Mouse (Mus musculus) urinary bladder, postnatal 36 days (tissue): ENCODE measurements around the gene Tekt3.

Source experiments
- DNase-seq, 2 experiments: peaks; one replicate each; pipeline ENCODE4 v3.0.0; 2022; ENCODE audit warnings: low spot score in 2 of 2, mixed read lengths in 1 of 2

Gene Tekt3

GRCm38 (mm10) chr11:63124316-63124715 is 62.9 kb downstream of the Tekt3 start:
- no peak for DNase-seq

GRCm38 (mm10) chr11:63125832-63126456 is 64.5 kb downstream of the Tekt3 start:
- DNase-seq, result peak in 1 of 2 experiments; percentile 42

GRCm38 (mm10) chr11:63126976-63127375 is 65.5 kb downstream of the Tekt3 start:
- no peak for DNase-seq

- no peak for DNase-seq
Observed at GRCm38 (mm10) chr11:63127513-63127912, 66.1 kb downstream of the Tekt3 start.

GRCm38 (mm10) chr11:63128784-63129183 is 67.3 kb downstream of the Tekt3 start, which contains the start of gene Pmp22:
Gene Pmp22 (plus strand): TSS chr11:63128982.
- peak in 1 of 2 experiments; percentile 54 for DNase-seq

GRCm38 (mm10) chr11:63129375-63129774 is 67.9 kb downstream of the Tekt3 start:
- DNase-seq, result peak in 1 of 2 experiments; percentile 38

GRCm38 (mm10) chr11:63129840-63130239 is 68.4 kb downstream of the Tekt3 start:
- no peak for DNase-seq

- peak; percentile 69 to 86 for DNase-seq
Observed at GRCm38 (mm10) chr11:63130497-63130896, 69.0 kb downstream of the Tekt3 start.

- peak; percentile 53 to 72 for DNase-seq
Observed at GRCm38 (mm10) chr11:63131001-63131692, 69.7 kb downstream of the Tekt3 start.

GRCm38 (mm10) chr11:63131693-63132040 is 70.2 kb downstream of the Tekt3 start:
- DNase-seq, result no peak

GRCm38 (mm10) chr11:63132151-63132500 is 70.7 kb downstream of the Tekt3 start:
- no peak for DNase-seq

GRCm38 (mm10) chr11:63132501-63133435 is 71.3 kb downstream of the Tekt3 start:
- peak; percentile 46 to 81 for DNase-seq

- no peak for DNase-seq
Observed at GRCm38 (mm10) chr11:63134021-63134420, 72.6 kb downstream of the Tekt3 start.

- no peak for DNase-seq
Observed at GRCm38 (mm10) chr11:63134742-63135482, 73.5 kb downstream of the Tekt3 start.

- peak; percentile 83 to 93 for DNase-seq
Observed at GRCm38 (mm10) chr11:63135622-63136021, 74.2 kb downstream of the Tekt3 start.

GRCm38 (mm10) chr11:63136205-63136604 is 74.8 kb downstream of the Tekt3 start:
- peak in 1 of 2 experiments; percentile 70 for DNase-seq

- DNase-seq, result no peak
Observed at GRCm38 (mm10) chr11:63136836-63137416, 75.5 kb downstream of the Tekt3 start.

- no peak for DNase-seq
Observed at GRCm38 (mm10) chr11:63138739-63139138, 77.3 kb downstream of the Tekt3 start.

- no peak for DNase-seq
Observed at GRCm38 (mm10) chr11:63142311-63142710, 80.9 kb downstream of the Tekt3 start.

- no peak for DNase-seq
Observed at GRCm38 (mm10) chr11:63142816-63143215, 81.4 kb downstream of the Tekt3 start.

GRCm38 (mm10) chr11:63143486-63143885 is 82.0 kb downstream of the Tekt3 start:
- DNase-seq, result no peak
